Mouse (Mus musculus): ENCODE results near the gene Dlk1. TPM values are rescaled to one million over a fixed set of nuclear protein-coding genes. Genes with fewer than 3 reads are reported as not detected.

Gene Dlk1
- 0.26 TPM for polyA plus RNA-seq (2014; fragmentation: Illumina TruSeq; extraction: RNeasy Lipid Tissue Mini Kit (QIAGEN cat#74804))

GRCm38 (mm10) chr12:109452592-109452991, at the start of gene Dlk1:
TSS of gene Dlk1 (plus strand) at chr12:109452823.

Other genes starting within 250 kb of the Dlk1 start
- not detected for gene Rtl1, start 147.5 kb downstream of the Dlk1 start, polyA plus RNA-seq (2014; fragmentation: Illumina TruSeq; extraction: RNeasy Lipid Tissue Mini Kit (QIAGEN cat#74804))

Measured in ovary, adult 10 weeks (tissue).